Mouse (Mus musculus) cortical plate, adult 2 months (tissue): Measurements from ENCODE around the gene Hspa1b. TPM values are rescaled to one million over a fixed set of nuclear protein-coding genes. Genes with fewer than 3 reads are reported as not detected.

ENCODE experiments used
- H3K27ac ChIP-seq: fragments of 200-500 bp; 2 replicates; pipeline ENCODE4 v1.5.1; 2012; ENCODE audit warnings: low read length, control low read depth, inconsistent platforms; ENCODE audit not compliant: insufficient read depth
- H3K4me1 ChIP-seq: fragments of 200-500 bp; 2 replicates; pipeline ENCODE4 v1.6.1; 2011; ENCODE audit warnings: low read length; ENCODE audit not compliant: control insufficient read depth, insufficient read depth
- H3K4me3 ChIP-seq: fragments of 200-500 bp; 2 replicates; pipeline ENCODE4 v1.5.1; 2011; ENCODE audit warnings: mild to moderate bottlenecking, low read length, control low read depth; ENCODE audit not compliant: insufficient read depth
- CTCF ChIP-seq: fragments of 200-500 bp; IDR thresholded peaks from 2 replicates; pipeline ENCODE4 v1.5.1; 2011; ENCODE audit warnings: mild to moderate bottlenecking, control low read depth, low read length; ENCODE audit not compliant: insufficient read depth; ENCODE audit errors: extremely low read depth
- POLR2A ChIP-seq: fragments of 200-500 bp; IDR thresholded peaks from 2 replicates; pipeline ENCODE4 v1.6.1; 2011; ENCODE audit warnings: mild to moderate bottlenecking, low read length, control low read depth; ENCODE audit not compliant: insufficient read depth; ENCODE audit errors: extremely low read depth
- polyA plus RNA-seq: library from polyadenylated mRNA; depleted of rRNA; stranded (reverse); fragments of >200 nt; gene quantifications from 2 replicates; pipeline ENCODE4 v1.2.3, GENCODE M21; 2012; rRNA removed

The Hspa1b gene
- polyA plus RNA-seq, 1 experiment: 8.4 TPM

DNA sequence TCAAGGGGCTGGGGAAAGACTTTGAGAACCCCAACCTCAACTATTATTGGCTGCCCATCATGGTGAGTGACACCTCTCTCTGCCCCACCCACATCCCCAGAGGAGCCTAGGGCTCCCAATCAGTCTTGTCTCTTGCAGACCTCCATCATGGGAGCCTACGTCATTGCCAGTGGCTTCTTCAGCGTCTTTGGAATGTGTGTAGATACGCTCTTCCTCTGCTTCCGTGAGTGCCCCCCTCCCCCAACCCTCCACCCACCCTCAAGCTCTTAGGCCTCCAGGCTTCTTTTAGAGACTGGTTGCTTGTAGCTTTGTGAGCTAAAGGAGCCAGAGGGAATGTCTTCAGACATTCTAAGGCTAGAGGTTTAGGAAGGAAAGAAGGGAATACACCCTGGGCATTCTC lies 30.2 kb downstream of the Hspa1b start:
- H3K4me3 ChIP-seq: no peak overlapping the region
- H3K27ac ChIP-seq: no peak overlapping the region
- TF ChIP-seq POLR2A: no peak
- no peak for TF ChIP-seq CTCF
- H3K4me1 ChIP-seq: peaks cover 2% of the 10 kb centered on the region

DNA sequence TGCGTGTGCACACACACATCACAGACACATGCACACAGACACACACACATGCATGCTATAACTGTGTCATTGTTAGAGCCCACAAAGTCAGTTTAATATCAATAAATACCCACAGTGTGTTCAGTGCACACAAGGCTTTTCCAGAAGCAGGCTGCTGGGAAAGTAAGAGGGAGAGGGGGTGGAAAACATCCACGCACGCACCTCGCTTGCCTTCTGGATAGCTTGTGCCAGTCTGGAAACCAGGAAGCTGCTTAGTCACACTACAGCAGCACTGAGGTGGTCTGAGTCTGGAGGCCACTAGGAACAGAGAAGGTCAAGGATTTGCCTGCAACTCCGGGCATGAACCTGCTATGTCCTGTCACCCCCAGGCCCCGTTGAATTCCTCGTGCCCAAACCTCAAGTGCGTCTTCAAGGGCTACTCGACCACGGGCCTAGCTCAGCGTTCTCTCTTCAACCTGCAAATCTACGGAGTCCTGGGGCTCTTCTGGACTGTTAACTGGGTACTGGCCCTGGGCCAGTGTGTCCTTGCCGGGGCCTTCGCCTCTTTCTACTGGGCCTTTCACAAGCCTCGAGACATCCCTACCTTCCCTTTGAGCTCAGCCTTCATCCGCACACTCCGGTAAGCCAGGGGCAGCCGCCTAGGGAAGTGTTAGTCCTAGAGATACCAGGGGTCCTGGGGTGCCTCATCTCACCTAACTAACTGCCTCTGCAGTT lies 31.6 kb downstream of the Hspa1b start:
- no peak overlapping the region for H3K27ac ChIP-seq
- TF ChIP-seq POLR2A: no peak
- no peak for TF ChIP-seq CTCF
- H3K4me3 ChIP-seq: no peak overlapping the region
- peaks cover 2% of the 10 kb centered on the region for H3K4me1 ChIP-seq

DNA sequence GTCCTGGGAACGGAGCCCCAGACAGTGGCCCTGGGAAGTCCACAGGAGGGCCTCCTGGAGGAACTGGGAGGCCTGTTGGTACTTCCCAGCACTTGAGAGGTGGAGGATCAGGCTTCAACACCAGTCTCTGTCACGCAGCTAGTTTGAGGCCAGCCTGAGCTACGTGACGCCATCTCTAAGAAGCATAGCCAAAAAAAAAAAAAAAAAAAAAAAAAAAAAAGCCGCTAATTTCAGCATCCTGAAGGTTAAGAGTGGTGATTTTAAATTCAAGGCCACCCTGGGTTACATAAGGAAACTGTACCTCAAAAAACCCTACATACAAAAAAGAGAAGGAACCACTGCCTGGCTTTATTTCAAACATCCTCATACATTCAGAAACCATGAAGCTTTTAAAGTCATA lies 34.8 kb downstream of the Hspa1b start:
- no peak overlapping the region for H3K27ac ChIP-seq
- no peak overlapping the region for H3K4me3 ChIP-seq
- H3K4me1 ChIP-seq: peaks cover 2% of the 10 kb centered on the region
- no peak for TF ChIP-seq POLR2A
- TF ChIP-seq CTCF: no peak

DNA sequence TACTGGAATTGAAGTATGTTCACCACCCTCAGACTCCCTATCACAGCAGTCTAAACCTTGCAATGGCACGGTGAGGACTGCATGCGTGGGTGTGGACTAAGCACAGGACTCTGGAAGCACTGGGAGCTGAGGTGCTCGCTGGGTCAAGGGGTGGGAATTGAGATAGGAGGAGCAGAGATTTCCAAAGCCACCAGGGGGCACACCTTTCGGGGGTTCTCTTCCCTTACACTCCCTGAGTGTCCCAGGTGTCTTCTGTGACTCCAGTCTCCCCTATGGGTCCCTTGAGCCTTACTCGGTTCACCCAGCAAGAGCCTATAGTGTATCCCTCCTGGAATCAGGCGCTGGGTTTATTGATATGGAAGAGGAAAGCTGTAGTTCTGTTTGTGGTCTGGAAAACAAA lies 36.1 kb downstream of the Hspa1b start:
- H3K4me3 ChIP-seq: no peak overlapping the region
- no peak for TF ChIP-seq POLR2A
- 0 out of 2 replicates have a peak, but pooled peaks have one; percentile 13 for TF ChIP-seq CTCF
- peaks cover 2% of the 10 kb centered on the region for H3K4me1 ChIP-seq
- H3K27ac ChIP-seq: no peak overlapping the region

DNA sequence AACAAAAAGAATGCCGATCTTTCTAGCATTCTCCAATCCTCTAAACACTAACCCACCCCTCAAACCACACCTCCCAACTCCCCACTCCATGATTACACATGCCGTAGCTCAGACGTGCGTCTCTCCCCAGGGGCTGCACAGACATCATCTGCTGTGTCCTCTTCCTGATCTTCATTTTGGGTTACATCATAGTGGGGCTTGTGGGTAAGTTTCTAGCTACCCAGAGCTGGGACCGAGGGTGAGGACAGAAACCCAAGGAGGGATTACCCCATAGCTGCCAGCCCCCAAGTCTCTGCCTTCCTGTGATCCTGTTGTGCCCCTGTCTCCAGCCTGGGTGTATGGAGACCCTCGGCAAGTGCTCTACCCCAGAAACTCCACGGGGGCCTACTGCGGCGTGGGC lies 41.9 kb downstream of the Hspa1b start:
- no peaks in the 10 kb centered on the region for H3K4me1 ChIP-seq
- no peak overlapping the region for H3K27ac ChIP-seq
- H3K4me3 ChIP-seq: no peak overlapping the region
- TF ChIP-seq POLR2A: no peak
- TF ChIP-seq CTCF: no peak

DNA sequence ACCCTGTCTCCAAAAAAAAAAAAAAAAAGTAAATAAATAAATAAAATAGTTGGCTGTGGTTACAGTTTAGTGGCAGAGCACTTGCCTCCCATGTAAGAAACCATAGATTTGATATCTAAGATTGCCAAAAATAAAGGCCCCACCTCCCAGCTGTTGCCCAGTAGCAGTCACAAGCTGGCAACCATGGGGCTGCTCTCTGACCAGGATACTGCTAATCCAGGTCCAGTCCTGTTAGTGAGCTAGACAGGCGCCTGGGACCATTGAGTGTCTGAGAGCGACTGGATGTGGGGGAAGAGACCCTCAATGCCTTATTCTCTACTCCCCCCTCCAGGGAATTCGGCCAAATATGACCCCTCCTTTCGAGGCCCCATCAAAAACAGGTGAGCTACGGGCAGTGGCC lies 42.7 kb downstream of the Hspa1b start:
- Histone ChIP-seq H3K4me1 (no peaks in the 10 kb centered on the region), H3K27ac (no peak overlapping the region), H3K4me3 (no peak overlapping the region)
- TF ChIP-seq POLR2A (no peak), CTCF (no peak)

DNA sequence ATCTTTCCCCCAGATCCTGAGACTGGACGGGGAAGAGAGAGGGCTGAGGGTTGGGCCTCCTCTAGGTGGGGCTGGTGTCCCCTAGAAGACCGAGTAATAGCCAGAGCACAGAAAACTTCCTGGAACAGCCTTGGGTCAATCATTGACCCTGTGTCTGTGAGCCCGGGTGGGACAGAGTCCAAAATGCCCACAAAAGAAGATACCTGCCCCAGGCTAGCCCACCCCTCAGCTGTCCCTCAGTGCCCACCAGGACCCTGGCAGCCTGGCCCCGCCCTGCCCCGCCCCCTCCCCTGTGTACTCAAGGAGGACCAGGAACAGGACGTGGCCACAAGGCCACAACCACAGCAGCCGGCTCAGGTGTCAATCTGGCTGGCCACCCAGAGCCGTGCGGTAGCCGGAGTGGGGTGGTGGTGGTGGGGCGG lies 43.6 kb downstream of the Hspa1b start:
- TF ChIP-seq POLR2A (no peak), CTCF (no peak)
- Histone ChIP-seq H3K4me3 (no peak overlapping the region), H3K27ac (no peak overlapping the region), H3K4me1 (no peaks in the 10 kb centered on the region)

DNA sequence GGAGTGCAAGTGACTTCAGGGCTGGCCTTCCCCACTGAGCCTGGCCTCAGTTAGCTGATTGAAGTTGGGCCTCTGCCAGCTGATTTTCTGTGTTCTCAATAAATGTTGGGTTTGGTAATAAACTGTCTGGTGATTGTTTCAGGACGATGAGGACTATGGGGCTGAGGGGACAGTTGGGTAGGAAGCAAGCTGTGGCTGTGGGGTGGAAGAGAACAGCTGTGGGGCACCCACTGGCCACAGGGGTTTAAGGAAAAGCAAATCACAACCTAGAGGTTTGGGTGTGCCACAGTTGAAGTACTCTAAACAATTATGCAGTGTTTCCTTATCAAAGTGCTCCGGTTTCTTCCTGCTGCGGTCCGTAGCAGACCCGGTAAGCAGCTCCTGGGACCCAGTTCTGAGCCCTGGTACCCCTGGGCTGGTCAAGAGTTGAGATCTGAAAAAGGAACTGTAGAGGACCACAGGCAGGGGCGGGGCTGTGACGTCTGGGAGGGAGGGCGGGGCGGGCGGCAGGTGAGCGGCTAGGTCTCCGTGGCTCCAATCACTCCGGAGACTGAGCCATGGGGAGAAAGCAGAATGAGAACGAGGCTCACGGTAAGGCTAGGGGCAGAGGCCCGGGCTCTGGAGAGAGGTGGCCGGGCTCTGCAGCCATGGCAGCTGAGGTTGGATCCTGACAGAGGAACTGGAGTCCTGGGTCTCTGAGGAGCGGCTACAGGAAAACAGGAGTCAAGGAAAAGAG lies 44.9 kb downstream of the Hspa1b start, which contains the start of gene Slc44a4:
Gene Slc44a4, plus strand, starts transcription at position 537 of the 736 bp plus-strand sequence.
- H3K4me3 ChIP-seq: no peak within 1 kb of the TSS
- no peaks in the 10 kb centered on the region for H3K4me1 ChIP-seq
- TF ChIP-seq POLR2A (no peak), CTCF (no peak)
- no peak within 1 kb of the TSS for H3K27ac ChIP-seq

DNA sequence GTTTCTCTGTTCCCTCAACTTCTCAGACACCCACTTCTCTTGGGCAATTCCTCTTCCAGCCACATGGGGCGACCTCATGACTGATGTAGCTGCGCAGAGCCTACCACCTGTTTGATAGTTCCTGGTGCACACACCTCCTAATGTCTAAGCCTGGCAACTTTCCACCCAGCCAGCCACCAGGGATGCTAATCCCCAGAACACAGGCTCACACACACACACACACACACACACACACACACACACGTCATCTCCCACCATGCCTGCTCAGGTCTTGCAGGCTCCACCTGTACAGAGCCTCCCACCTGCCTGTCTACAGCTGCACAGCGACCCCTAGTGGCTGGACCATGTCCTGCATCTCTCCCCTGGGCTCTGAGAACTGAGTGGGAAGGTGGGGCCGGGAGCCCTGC lies 47.1 kb downstream of the Hspa1b start:
- Histone ChIP-seq H3K4me3 (no peak overlapping the region), H3K27ac (no peak overlapping the region), H3K4me1 (no peaks in the 10 kb centered on the region)
- no peak for TF ChIP-seq POLR2A
- peak; percentile 76 for TF ChIP-seq CTCF

DNA sequence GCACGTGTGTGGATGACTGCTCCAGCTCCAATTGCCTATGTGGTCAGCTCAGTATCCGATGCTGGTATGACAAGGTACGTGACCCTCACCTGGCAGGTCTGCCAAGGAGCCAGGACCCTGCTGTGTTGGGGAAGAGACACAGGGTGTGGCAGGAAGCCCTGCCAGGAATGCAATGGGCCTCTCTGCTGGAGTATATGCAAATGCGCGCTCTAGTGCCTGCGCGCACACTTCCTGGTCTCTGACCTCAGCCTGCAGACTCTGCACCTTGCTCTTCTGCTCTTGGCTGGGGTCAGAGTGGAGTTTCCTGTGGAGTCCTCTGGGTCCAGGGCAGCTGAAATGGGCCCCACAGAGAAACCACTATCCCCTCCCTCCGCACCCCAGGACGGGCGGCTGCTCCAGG lies 48.1 kb downstream of the Hspa1b start:
- H3K4me3 ChIP-seq: no peak overlapping the region

More for the DNA sequence above, 48.1 kb downstream of the Hspa1b start:
- no peak overlapping the region for H3K27ac ChIP-seq
- no peaks in the 10 kb centered on the region for H3K4me1 ChIP-seq
- no peak for TF ChIP-seq POLR2A
- TF ChIP-seq CTCF: no peak

Other genes starting within 250 kb of the Hspa1b start
- gene C4b, start 215.4 kb downstream of the Hspa1b start, polyA plus RNA-seq: 10.7 and 14.8 TPM in 2 replicates
- not detected in 2 replicates for gene Cyp21a1, start 154.7 kb downstream of the Hspa1b start, polyA plus RNA-seq
- 80.0 and 80.7 TPM in 2 replicates for gene Stk19, start 122.3 kb downstream of the Hspa1b start, polyA plus RNA-seq
- gene Dxo, start 122.2 kb downstream of the Hspa1b start, polyA plus RNA-seq: 53.1 and 55.5 TPM in 2 replicates
- gene Skiv2l, start 109.0 kb downstream of the Hspa1b start, polyA plus RNA-seq: 74.0 and 81.2 TPM in 2 replicates
- gene Nelfe, start 108.8 kb downstream of the Hspa1b start, polyA plus RNA-seq: 56.3 and 65.8 TPM in 2 replicates
- 0.08 and 0.32 TPM in 2 replicates for gene Cfb, start 96.7 kb downstream of the Hspa1b start, polyA plus RNA-seq
- gene Zbtb12, start 79.8 kb downstream of the Hspa1b start, polyA plus RNA-seq: 4.8 and 4.9 TPM in 2 replicates
- gene Gm20547, start 77.2 kb downstream of the Hspa1b start, polyA plus RNA-seq: 0.04 and 0.13 TPM in 2 replicates
- gene C2, start 61.0 kb downstream of the Hspa1b start, polyA plus RNA-seq: 3.2 and 3.4 TPM in 2 replicates
- 247 and 264 TPM in 2 replicates for gene Ehmt2, start 60.8 kb downstream of the Hspa1b start, polyA plus RNA-seq
- 0.46 and 0.49 TPM in 2 replicates for gene Slc44a4, start 44.8 kb downstream of the Hspa1b start, polyA plus RNA-seq
- gene Neu1, start 28.0 kb downstream of the Hspa1b start, polyA plus RNA-seq: 49.4 and 50.5 TPM in 2 replicates
- gene Gm20481, start 10.7 kb upstream of the Hspa1b start, polyA plus RNA-seq: not detected in 2 replicates
- gene Hspa1a, start 12.9 kb upstream of the Hspa1b start, polyA plus RNA-seq: 12.0 and 14.0 TPM in 2 replicates
- 0.50 and 0.59 TPM in 2 replicates for gene Hspa1l, start 13.5 kb upstream of the Hspa1b start, polyA plus RNA-seq
- gene Lsm2, start 22.6 kb upstream of the Hspa1b start, polyA plus RNA-seq: 36.9 and 37.2 TPM in 2 replicates
- gene Vars, start 41.7 kb upstream of the Hspa1b start, polyA plus RNA-seq: 43.7 and 46.6 TPM in 2 replicates
- 0.29 and 0.36 TPM in 2 replicates for gene Vwa7, start 57.3 kb upstream of the Hspa1b start, polyA plus RNA-seq
- gene Sapcd1, start 68.8 kb upstream of the Hspa1b start, polyA plus RNA-seq: 0.94 and 0.96 TPM in 2 replicates
- 0.58 and 0.72 TPM in 2 replicates for gene Msh5, start 87.5 kb upstream of the Hspa1b start, polyA plus RNA-seq
- 18.4 and 18.7 TPM in 2 replicates for gene Clic1, start 90.7 kb upstream of the Hspa1b start, polyA plus RNA-seq
- 25.1 and 26.8 TPM in 2 replicates for gene Ddah2, start 99.8 kb upstream of the Hspa1b start, polyA plus RNA-seq
- not detected in 2 replicates for gene Ly6g6c, start 106.2 kb upstream of the Hspa1b start, polyA plus RNA-seq
- not detected in 2 replicates for gene Mpig6b, start 106.9 kb upstream of the Hspa1b start, polyA plus RNA-seq
- gene Ly6g6e, start 117.7 kb upstream of the Hspa1b start, polyA plus RNA-seq: 4.8 and 5.5 TPM in 2 replicates
- 1.8 and 3.6 TPM in 2 replicates for gene Ly6g6d, start 118.8 kb upstream of the Hspa1b start, polyA plus RNA-seq
- gene Ly6g6f, start 126.4 kb upstream of the Hspa1b start, polyA plus RNA-seq: 0.44 and 1.1 TPM in 2 replicates
- gene Abhd16a, start 130.0 kb upstream of the Hspa1b start, polyA plus RNA-seq: 147 and 159 TPM in 2 replicates
- gene Ly6g5c, start 149.0 kb upstream of the Hspa1b start, polyA plus RNA-seq: not detected in 2 replicates
- 0.91 and 1.3 TPM in 2 replicates for gene Ly6g5b, start 156.2 kb upstream of the Hspa1b start, polyA plus RNA-seq
- 20.4 and 21.0 TPM in 2 replicates for gene Gpank1, start 162.2 kb upstream of the Hspa1b start, polyA plus RNA-seq
- gene Csnk2b, start 162.8 kb upstream of the Hspa1b start, polyA plus RNA-seq: 191 and 200 TPM in 2 replicates
- gene D17H6S53E, start 167.1 kb upstream of the Hspa1b start, polyA plus RNA-seq: 9.6 and 10.3 TPM in 2 replicates
- 0.13 TPM in 2 replicates for gene Apom, start 172.8 kb upstream of the Hspa1b start, polyA plus RNA-seq
- 194 and 212 TPM in 2 replicates for gene Bag6, start 175.9 kb upstream of the Hspa1b start, polyA plus RNA-seq
- 269 and 273 TPM in 2 replicates for gene Prrc2a, start 205.7 kb upstream of the Hspa1b start, polyA plus RNA-seq
- 13.0 and 13.2 TPM in 2 replicates for gene Aif1, start 216.8 kb upstream of the Hspa1b start, polyA plus RNA-seq
- gene Lst1, start 229.2 kb upstream of the Hspa1b start, polyA plus RNA-seq: 18.9 and 20.2 TPM in 2 replicates
- gene Ltb, start 235.2 kb upstream of the Hspa1b start, polyA plus RNA-seq: 0.71 and 1.5 TPM in 2 replicates
- gene Tnf, start 242.8 kb upstream of the Hspa1b start, polyA plus RNA-seq: 0.06 and 0.11 TPM in 2 replicates
- gene Lta, start 246.1 kb upstream of the Hspa1b start, polyA plus RNA-seq: 0.19 and 0.32 TPM in 2 replicates